Mouse (Mus musculus) stomach, postnatal 0 days (tissue): Measurements from ENCODE around the gene Krtap6-5. TPM values are rescaled to one million over a fixed set of nuclear protein-coding genes. Genes with fewer than 3 reads are reported as not detected.
"Not testable (repeated sequence)": the region's sequence is repeated elsewhere in the genome, so short reads cannot be mapped to it uniquely, and the experiment has no call there.

Experiments
- ATAC-seq: fragments of 200-750 bp; cut with Nextera tagmentation; 2 replicates; pipeline ENCODE4 v1.8.0; 2017; ENCODE audit not compliant: low FRiP score, low TSS enrichment
- DNase-seq: peaks from one replicate; pipeline ENCODE4 v3.0.0-alpha.2; 2016; ENCODE audit warnings: low spot score
- H3K27ac ChIP-seq: fragments of 300-500 bp; sonication (generic); replicated peaks from 2 replicates; pipeline ENCODE4 v1.5.1; 2014; ENCODE audit warnings: mild to moderate bottlenecking, control low read depth
- H3K27me3 ChIP-seq: fragments of 300-500 bp; sonication (generic); 2 replicates; pipeline ENCODE4 v1.6.1; 2014; ENCODE audit warnings: low read length; ENCODE audit not compliant: control insufficient read depth, insufficient read depth
- H3K36me3 ChIP-seq: fragments of 300-500 bp; sonication (generic); 2 replicates; pipeline ENCODE4 v1.6.1; 2014; ENCODE audit warnings: low read length, mixed read lengths; ENCODE audit not compliant: control insufficient read depth, insufficient read depth
- H3K4me1 ChIP-seq: fragments of 300-500 bp; sonication (generic); replicated peaks from 2 replicates; pipeline ENCODE4 v1.6.1; 2014; ENCODE audit warnings: antibody characterized with exemption; ENCODE audit not compliant: control insufficient read depth, insufficient read depth
- H3K4me2 ChIP-seq: fragments of 300-500 bp; sonication (generic); replicated peaks from 2 replicates; pipeline ENCODE4 v1.6.1; 2014; ENCODE audit warnings: low read depth, mild to moderate bottlenecking, control low read depth, moderate library complexity
- H3K4me3 ChIP-seq: fragments of 300-500 bp; sonication (generic); 2 replicates; pipeline ENCODE4 v1.5.1; 2014; ENCODE audit warnings: low read depth, low read length, control low read depth
- H3K9ac ChIP-seq: fragments of 300-500 bp; sonication (generic); 2 replicates; pipeline ENCODE4 v1.6.1; 2014; ENCODE audit warnings: mild to moderate bottlenecking, low read length, control low read depth, mixed read lengths
- H3K9me3 ChIP-seq: fragments of 300-500 bp; sonication (generic); 2 replicates; pipeline ENCODE4 v1.6.1; 2016; ENCODE audit warnings: low read length; ENCODE audit not compliant: control insufficient read depth
- CTCF ChIP-seq: IDR thresholded peaks from 2 replicates; pipeline ENCODE4 v1.5.1; 2016; ENCODE audit warnings: antibody characterized with exemption, low read depth, mild to moderate bottlenecking, moderate library complexity
- EP300 ChIP-seq: optimal IDR thresholded peaks from 2 replicates; pipeline ENCODE3; 2016; ENCODE audit warnings: antibody characterized with exemption
- WGBS: fragments of 180-500 bp; shearing (Covaris S2); extraction: QIAGEN DNeasy Blood & Tissue Kit; methylation state at CpG from one replicate; pipeline ENCODE4 v1.1.7; 2014; 5-methylcytosine and 5-hydroxymethylcytosine counted together
- polyA plus RNA-seq: library from polyadenylated mRNA; unstranded; fragments of >200 nt; fragmentation: Nextera tagmentation; extraction: Ambion mirVana; gene quantifications from 2 replicates; pipeline ENCODE4 v1.2.1, GENCODE M21; 2015

Krtap6-5 gene
- polyA plus RNA-seq, result not detected in 2 replicates

GRCm38 (mm10) chr16:89047783-89048182 is at the start of gene Krtap6-5:
Krtap6-5 (minus strand) TSS chr16:89047883.
- ATAC-seq (no peak), DNase-seq (no peak)
- H3K4me3 ChIP-seq, result no peak within 1 kb of the TSS
- WGBS, result 80% methylated on average over 3 of the region's 3 CpGs
- no peaks in the 10 kb centered on the region for H3K36me3 ChIP-seq
- H3K27ac ChIP-seq, result no peak within 1 kb of the TSS
- no peak within 1 kb of the TSS for H3K4me2 ChIP-seq
- H3K9me3 ChIP-seq, result no peaks in the 10 kb centered on the region
- no peak for TF ChIP-seq CTCF
- no peak for TF ChIP-seq EP300
- no peak within 1 kb of the TSS for H3K9ac ChIP-seq
- no peaks in the 10 kb centered on the region for H3K4me1 ChIP-seq
- no peaks in the 10 kb centered on the region for H3K27me3 ChIP-seq

GRCm38 (mm10) chr16:89071041-89071440 is 23.4 kb upstream of the Krtap6-5 start:
- 53% methylated on average over 2 of the region's 2 CpGs for WGBS
- H3K4me1 ChIP-seq, DNase-seq, H3K27ac ChIP-seq, H3K27me3 ChIP-seq, ATAC-seq, H3K9me3 ChIP-seq, H3K4me3 ChIP-seq, H3K4me2 ChIP-seq, H3K9ac ChIP-seq, H3K36me3 ChIP-seq: not testable (repeated sequence)

GRCm38 (mm10) chr16:89063902-89064301 is 16.2 kb upstream of the Krtap6-5 start, which contains the start of gene 1110025L11Rik:
1110025L11Rik (minus strand) TSS chr16:89064002.
- not testable (repeated sequence) for H3K9ac ChIP-seq, H3K4me3 ChIP-seq, H3K36me3 ChIP-seq, H3K9me3 ChIP-seq, H3K4me1 ChIP-seq, H3K4me2 ChIP-seq, ATAC-seq, DNase-seq, H3K27me3 ChIP-seq, H3K27ac ChIP-seq
- no CpG with 5 or more reads among the region's 2 CpGs for WGBS

GRCm38 (mm10) chr16:89041372-89041771 is 6.3 kb downstream of the Krtap6-5 start, which contains the start of gene Gm10228:
Gm10228 (minus strand) TSS chr16:89041472.
- not testable (repeated sequence) for H3K4me2 ChIP-seq, H3K9me3 ChIP-seq, H3K27me3 ChIP-seq, H3K36me3 ChIP-seq, H3K9ac ChIP-seq, H3K4me3 ChIP-seq, H3K27ac ChIP-seq, H3K4me1 ChIP-seq, ATAC-seq, DNase-seq
- 84% methylated on average over 2 of the region's 4 CpGs for WGBS

- H3K36me3 ChIP-seq, H3K4me3 ChIP-seq, H3K27ac ChIP-seq, H3K9me3 ChIP-seq, H3K4me1 ChIP-seq, DNase-seq, H3K9ac ChIP-seq, H3K27me3 ChIP-seq, ATAC-seq, H3K4me2 ChIP-seq: not testable (repeated sequence)
- 86% methylated on average over 3 of the region's 3 CpGs for WGBS
Measured at GRCm38 (mm10) chr16:89031399-89031798, 16.3 kb downstream of the Krtap6-5 start, which contains the start of gene Krtap6-1. Krtap6-1 (plus strand) TSS chr16:89031699.

- not testable (repeated sequence) for H3K27ac ChIP-seq, ATAC-seq, H3K9ac ChIP-seq, H3K4me3 ChIP-seq, H3K27me3 ChIP-seq, H3K4me2 ChIP-seq, H3K4me1 ChIP-seq, H3K9me3 ChIP-seq, H3K36me3 ChIP-seq, DNase-seq
- WGBS, result 76% methylated on average over 1 of the region's 3 CpGs
Measured at GRCm38 (mm10) chr16:89014984-89015383, 32.7 kb downstream of the Krtap6-5 start, which contains the start of gene Gm10229. Gm10229 (plus strand) TSS chr16:89015284.
